Mouse (Mus musculus) retina, postnatal 1 day (tissue): ENCODE results near the gene Gm12790.
A peak's percentile ranks its signal among the peaks of the same experiment; 100 is the strongest.
"Not testable (repeated sequence)": the region's sequence is repeated elsewhere in the genome, so short reads cannot be mapped to it uniquely, and the experiment has no call there.

ENCODE experiments used
- DNase-seq: peaks from one replicate; pipeline ENCODE4 v3.0.0-alpha.2; 2012

Gene Gm12790

GRCm38 (mm10) chr4:101980949-101981348, at the start of gene Gm12790:
Gm12790 (minus strand) TSS chr4:101981049.
- not testable (repeated sequence) for DNase-seq

GRCm38 (mm10) chr4:102026619-102027018, 45.8 kb upstream of the Gm12790 start:
- no peak for DNase-seq

GRCm38 (mm10) chr4:101998267-101998922, 17.5 kb upstream of the Gm12790 start:
- DNase-seq: peak; percentile 84

GRCm38 (mm10) chr4:101997426-101997825, 16.6 kb upstream of the Gm12790 start:
- no peak for DNase-seq

GRCm38 (mm10) chr4:101986326-101986725, 5.5 kb upstream of the Gm12790 start, which contains the start of gene Gm12789:
Gm12789 (plus strand) TSS chr4:101986626.
- DNase-seq: not testable (repeated sequence)

GRCm38 (mm10) chr4:101985678-101986077, 4.8 kb upstream of the Gm12790 start:
- no peak for DNase-seq

GRCm38 (mm10) chr4:101940107-101940506, 40.7 kb downstream of the Gm12790 start, which contains the start of gene Gm12794:
Gm12794 (plus strand) TSS chr4:101940407.
- not testable (repeated sequence) for DNase-seq
